Mouse (Mus musculus) lung, embryonic 15.5 days (tissue): ENCODE results near the gene Ropn1l. TPM values are rescaled to one million over a fixed set of nuclear protein-coding genes. Genes with fewer than 3 reads are reported as not detected.

Source experiments
- ATAC-seq: fragments of 200-750 bp; cut with Nextera tagmentation; 2 replicates; pipeline ENCODE4 v1.8.0; 2017; ENCODE audit warnings: moderate number of reproducible peaks, borderline replicate concordance; ENCODE audit not compliant: low FRiP score, low TSS enrichment; ENCODE audit errors: extremely low read depth
- H3K27ac ChIP-seq: fragments of 300-500 bp; sonication (generic); 2 replicates; pipeline ENCODE4 v1.5.1; 2015; ENCODE audit warnings: moderate library complexity, mild to moderate bottlenecking, inconsistent platforms
- H3K27me3 ChIP-seq: fragments of 300-500 bp; sonication (generic); 2 replicates; pipeline ENCODE4 v1.6.1; 2015; ENCODE audit warnings: inconsistent platforms
- H3K36me3 ChIP-seq: fragments of 300-500 bp; sonication (generic); 2 replicates; pipeline ENCODE4 v1.6.1; 2015; ENCODE audit warnings: inconsistent platforms
- H3K4me1 ChIP-seq: fragments of 300-500 bp; sonication (generic); 2 replicates; pipeline ENCODE4 v1.6.1; 2015; ENCODE audit warnings: inconsistent platforms
- H3K4me2 ChIP-seq: fragments of 300-500 bp; sonication (generic); 2 replicates; pipeline ENCODE4 v1.6.1; 2015; ENCODE audit warnings: inconsistent platforms, mild to moderate bottlenecking, moderate library complexity
- H3K4me3 ChIP-seq: fragments of 300-500 bp; sonication (generic); 2 replicates; pipeline ENCODE4 v1.5.1; 2015; ENCODE audit warnings: mild to moderate bottlenecking, inconsistent platforms
- H3K9ac ChIP-seq: fragments of 300-500 bp; sonication (generic); 2 replicates; pipeline ENCODE4 v1.6.1; 2015; ENCODE audit warnings: inconsistent platforms
- H3K9me3 ChIP-seq: fragments of 300-500 bp; sonication (generic); 2 replicates; pipeline ENCODE4 v1.6.1; 2016; ENCODE audit warnings: inconsistent platforms
- WGBS: fragments of 180-500 bp; shearing (Covaris S2); methylation state at CpG from one replicate; pipeline ENCODE4 v1.1.7; 2015; 5-methylcytosine and 5-hydroxymethylcytosine counted together
- polyA plus RNA-seq: library from polyadenylated mRNA; unstranded; fragments of >200 nt; fragmentation: Nextera tagmentation; extraction: Ambion mirVana; gene quantifications from 2 replicates; pipeline ENCODE4 v1.2.1, GENCODE M21; 2015

Gene Ropn1l
- polyA plus RNA-seq, 1 experiment from 2014 or later, result 3.5 TPM

GRCm38 (mm10) chr15:31402200-31402892 is 51.2 kb downstream of the Ropn1l start:
- peaks cover 3% of the 10 kb centered on the region; the same call in 1 of the 2 replicates for H3K4me1 ChIP-seq
- H3K4me2 ChIP-seq, result no peak overlapping the region
- H3K9me3 ChIP-seq, result no peaks in the 10 kb centered on the region
- ATAC-seq, result no peak
- no peaks in the 10 kb centered on the region for H3K27me3 ChIP-seq
- no peak overlapping the region for H3K9ac ChIP-seq
- 86% methylated on average over 12 of the region's 12 CpGs for WGBS
- no peaks in the 10 kb centered on the region for H3K36me3 ChIP-seq
- no peak overlapping the region for H3K27ac ChIP-seq
- no peak overlapping the region for H3K4me3 ChIP-seq

DNA sequence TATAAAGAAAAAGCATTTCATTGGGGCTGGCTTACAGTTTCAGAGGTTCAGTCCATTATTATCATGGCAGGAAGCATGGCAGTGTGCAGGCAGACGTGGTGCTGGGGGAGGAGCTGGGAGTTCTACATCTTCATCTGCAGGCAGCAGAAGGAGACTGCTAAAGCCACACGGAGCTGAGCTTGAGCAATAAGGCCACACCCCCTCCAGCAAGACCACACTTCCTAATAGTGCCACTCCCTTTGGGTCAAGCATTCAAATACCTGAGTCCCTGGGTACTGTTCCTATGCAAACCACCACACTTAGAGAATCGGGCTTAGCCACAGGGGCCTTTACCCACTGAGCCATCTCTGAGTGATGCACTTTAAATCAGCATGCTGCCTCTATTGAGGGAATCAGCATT is 52.6 kb downstream of the Ropn1l start:
- no peaks in the 10 kb centered on the region for H3K36me3 ChIP-seq
- no peak overlapping the region for H3K9ac ChIP-seq
- H3K27ac ChIP-seq, result no peak overlapping the region
- no peaks in the 10 kb centered on the region for H3K27me3 ChIP-seq
- no peak for ATAC-seq
- no peaks in the 10 kb centered on the region for H3K4me1 ChIP-seq
- H3K9me3 ChIP-seq, result no peaks in the 10 kb centered on the region
- no peak overlapping the region for H3K4me3 ChIP-seq
- WGBS, result 41% methylated on average over 3 of the region's 3 CpGs
- no peak overlapping the region for H3K4me2 ChIP-seq

GRCm38 (mm10) chr15:31398769-31399168 is 54.8 kb downstream of the Ropn1l start:
- H3K9me3 ChIP-seq, result no peaks in the 10 kb centered on the region
- H3K27ac ChIP-seq, result no peak overlapping the region
- no peaks in the 10 kb centered on the region for H3K4me1 ChIP-seq
- H3K9ac ChIP-seq, result no peak overlapping the region
- H3K4me2 ChIP-seq, result no peak overlapping the region
- H3K36me3 ChIP-seq, result no peaks in the 10 kb centered on the region
- H3K4me3 ChIP-seq, result no peak overlapping the region
- no peak for ATAC-seq
- 92% methylated on average over 13 of the region's 13 CpGs for WGBS
- H3K27me3 ChIP-seq, result no peaks in the 10 kb centered on the region

DNA sequence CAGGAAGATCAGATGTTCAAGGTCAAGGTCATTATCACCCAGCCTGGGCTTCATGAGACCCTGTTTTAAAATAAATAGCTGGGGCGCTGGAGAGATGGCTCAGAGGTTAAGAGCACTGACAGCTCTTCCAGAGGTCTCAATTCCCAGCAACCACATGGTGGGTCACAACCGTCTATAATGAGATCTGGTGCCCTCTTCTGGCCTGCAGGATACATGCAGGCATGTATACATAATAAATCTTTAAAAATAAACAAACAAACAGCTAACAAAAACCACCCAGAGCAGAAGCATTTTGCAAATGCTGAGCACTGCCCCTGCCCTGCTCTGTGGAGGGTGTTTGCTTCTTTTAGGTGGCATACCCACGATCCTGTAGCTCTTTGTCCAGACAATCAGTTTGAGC is 56.2 kb downstream of the Ropn1l start:
- Histone ChIP-seq H3K4me2 (no peak overlapping the region), H3K36me3 (no peaks in the 10 kb centered on the region), H3K9me3 (no peaks in the 10 kb centered on the region), H3K4me3 (no peak overlapping the region), H3K27me3 (no peaks in the 10 kb centered on the region), H3K9ac (no peak overlapping the region), H3K4me1 (no peaks in the 10 kb centered on the region), H3K27ac (no peak overlapping the region)
- 76% methylated on average over 3 of the region's 3 CpGs for WGBS
- ATAC-seq, result no peak

DNA sequence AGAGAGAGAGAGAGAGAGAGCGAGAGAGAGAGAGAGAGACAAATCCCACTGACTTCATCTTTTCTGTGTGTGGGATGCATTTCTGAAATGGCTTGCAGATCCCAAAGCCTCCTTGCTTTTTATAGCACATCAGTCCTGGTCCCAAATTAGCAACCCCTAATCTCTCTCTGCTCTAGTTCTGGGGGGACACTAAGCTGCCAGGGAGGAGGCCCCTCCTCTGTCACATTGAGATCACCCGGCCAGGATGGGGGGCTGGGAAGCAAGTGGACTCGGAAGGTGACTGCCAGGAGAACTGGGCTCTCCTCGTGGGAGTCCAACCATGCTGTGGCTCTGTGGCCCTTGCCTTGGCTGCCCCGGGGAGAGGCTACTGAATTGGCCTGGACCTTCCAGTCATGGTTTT is 56.8 kb downstream of the Ropn1l start:
- no peaks in the 10 kb centered on the region for H3K9me3 ChIP-seq
- no peak for ATAC-seq
- no peaks in the 10 kb centered on the region for H3K36me3 ChIP-seq
- no peak overlapping the region for H3K9ac ChIP-seq
- no peaks in the 10 kb centered on the region for H3K27me3 ChIP-seq
- 65% methylated on average over 5 of the region's 5 CpGs for WGBS
- no peak overlapping the region for H3K4me2 ChIP-seq
- no peak overlapping the region for H3K27ac ChIP-seq
- H3K4me3 ChIP-seq, result no peak overlapping the region
- no peaks in the 10 kb centered on the region for H3K4me1 ChIP-seq

GRCm38 (mm10) chr15:31395986-31396385 is 57.6 kb downstream of the Ropn1l start:
- no peaks in the 10 kb centered on the region for H3K4me1 ChIP-seq
- no peaks in the 10 kb centered on the region for H3K36me3 ChIP-seq
- H3K27ac ChIP-seq, result no peak overlapping the region
- no peak for ATAC-seq
- no peaks in the 10 kb centered on the region for H3K27me3 ChIP-seq
- H3K4me2 ChIP-seq, result no peak overlapping the region
- 77% methylated on average over 4 of the region's 4 CpGs for WGBS
- H3K9me3 ChIP-seq, result no peaks in the 10 kb centered on the region
- H3K4me3 ChIP-seq, result no peak overlapping the region
- H3K9ac ChIP-seq, result no peak overlapping the region

DNA sequence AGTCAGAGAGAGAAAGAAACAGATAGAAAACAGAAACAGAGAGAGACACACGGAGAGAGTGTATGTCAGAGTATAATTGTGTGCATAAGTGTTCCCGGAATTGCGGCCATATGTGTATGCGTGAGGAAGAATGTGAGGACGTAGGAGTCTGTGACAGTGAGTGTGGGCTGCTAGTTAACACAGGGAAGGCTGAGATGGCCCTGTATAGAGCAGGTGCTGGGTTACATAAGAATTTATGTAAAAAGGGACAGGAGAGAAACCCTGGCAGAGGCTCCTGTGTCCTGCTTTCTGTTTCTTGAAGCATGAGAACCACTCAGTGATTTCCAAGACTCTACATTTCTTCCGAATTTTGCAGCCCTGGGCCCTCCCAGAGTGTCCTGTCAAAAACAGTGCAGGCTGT is 60.1 kb downstream of the Ropn1l start:
- Histone ChIP-seq H3K36me3 (no peaks in the 10 kb centered on the region), H3K27ac (no peak overlapping the region), H3K4me3 (no peak overlapping the region), H3K27me3 (no peaks in the 10 kb centered on the region), H3K9ac (no peak overlapping the region), H3K4me2 (no peak overlapping the region), H3K9me3 (no peaks in the 10 kb centered on the region), H3K4me1 (no peaks in the 10 kb centered on the region)
- no peak for ATAC-seq
- 68% methylated on average over 6 of the region's 6 CpGs for WGBS

DNA sequence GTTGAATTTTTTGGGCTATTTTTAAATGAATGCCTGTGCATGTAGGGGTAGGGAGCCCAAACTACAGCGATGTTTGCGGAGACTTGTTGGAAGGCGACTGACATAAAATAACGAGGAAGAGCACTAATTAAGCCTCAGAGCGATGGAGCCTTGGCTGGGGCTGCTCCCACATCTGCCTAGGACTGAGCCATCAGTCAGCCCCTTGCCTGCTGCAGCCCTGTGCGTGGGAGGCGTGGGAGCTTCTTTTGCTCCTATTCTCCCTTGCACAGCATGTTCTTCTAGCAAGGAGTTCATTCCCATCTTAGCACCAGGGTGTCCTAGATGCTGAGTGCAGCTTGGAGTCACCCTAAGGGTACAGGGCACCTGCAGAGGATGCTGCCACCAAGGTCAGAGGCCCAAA is 60.8 kb downstream of the Ropn1l start:
- no peak for ATAC-seq
- WGBS, result 84% methylated on average over 7 of the region's 7 CpGs
- H3K27me3 ChIP-seq, result no peaks in the 10 kb centered on the region
- H3K9me3 ChIP-seq, result no peaks in the 10 kb centered on the region
- H3K4me1 ChIP-seq, result no peaks in the 10 kb centered on the region
- H3K4me2 ChIP-seq, result no peak overlapping the region
- no peak overlapping the region for H3K4me3 ChIP-seq
- H3K27ac ChIP-seq, result no peak overlapping the region
- no peaks in the 10 kb centered on the region for H3K36me3 ChIP-seq
- no peak overlapping the region for H3K9ac ChIP-seq

DNA sequence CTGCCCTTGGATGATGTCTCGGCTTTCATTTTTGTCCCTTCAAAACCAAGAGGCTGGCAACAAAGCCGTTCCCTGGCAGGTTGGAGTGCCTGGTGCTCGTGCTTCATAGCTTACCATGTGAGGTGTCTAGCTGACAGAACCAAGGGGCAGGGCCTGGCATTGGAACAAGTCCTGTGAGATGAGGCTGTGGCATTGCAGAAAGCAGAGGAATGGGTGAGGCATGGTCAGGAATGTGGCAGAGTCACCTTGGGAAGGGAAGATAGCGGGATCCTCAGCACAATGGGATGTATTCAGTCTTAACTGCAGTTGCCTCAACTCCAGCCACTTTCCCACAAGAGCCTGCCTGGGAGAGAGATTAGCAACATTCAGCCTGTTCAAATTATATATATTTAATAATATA is 61.4 kb downstream of the Ropn1l start:
- Histone ChIP-seq H3K36me3 (no peaks in the 10 kb centered on the region), H3K4me3 (no peak overlapping the region), H3K9ac (no peak overlapping the region), H3K27ac (no peak overlapping the region), H3K4me2 (no peak overlapping the region), H3K27me3 (no peaks in the 10 kb centered on the region), H3K9me3 (no peaks in the 10 kb centered on the region), H3K4me1 (no peaks in the 10 kb centered on the region)
- WGBS, result 85% methylated on average over 4 of the region's 4 CpGs
- no peak for ATAC-seq

Other genes with a start within 250 kb of the Ropn1l start
- 83.1 and 87.2 TPM in 2 replicates for gene Dap, start 229.4 kb downstream of the Ropn1l start, polyA plus RNA-seq
- gene Ankrd33b, start 86.0 kb downstream of the Ropn1l start, polyA plus RNA-seq, result 4.1 and 5.3 TPM in 2 replicates
- gene March6, start 77.3 kb upstream of the Ropn1l start, polyA plus RNA-seq, result 24.1 and 27.3 TPM in 2 replicates
- gene Cmbl, start 111.7 kb upstream of the Ropn1l start, polyA plus RNA-seq, result 6.4 and 6.8 TPM in 2 replicates
- gene Cct5, start 148.1 kb upstream of the Ropn1l start, polyA plus RNA-seq, result 518 TPM in 2 replicates
- gene Fam173b, start 148.1 kb upstream of the Ropn1l start, polyA plus RNA-seq, result 13.8 and 15.9 TPM in 2 replicates